Mouse (Mus musculus): ENCODE data around the gene Cyp2b9. TPM values are rescaled to one million over a fixed set of nuclear protein-coding genes. Genes with fewer than 3 reads are reported as not detected.

Cyp2b9 gene
- total RNA-seq (2023): not detected

DNA sequence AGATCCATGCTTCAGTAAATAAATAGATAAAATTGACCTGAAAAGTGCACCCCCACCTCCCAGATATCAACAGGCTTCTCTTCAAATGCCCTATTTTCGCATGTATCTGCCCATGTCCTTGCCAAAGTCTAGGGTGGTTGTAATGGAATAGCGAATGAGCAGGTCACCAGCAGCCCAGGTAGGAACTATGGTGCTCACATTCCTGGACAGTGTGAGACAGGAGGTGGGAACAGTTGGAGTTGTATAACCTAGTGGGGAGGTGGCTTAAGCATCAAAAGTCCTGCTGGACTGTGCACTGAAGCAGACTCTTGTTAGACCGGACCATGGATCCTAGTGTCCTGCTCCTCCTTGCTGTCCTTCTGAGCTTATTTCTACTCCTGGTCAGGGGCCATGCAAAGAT, at the start of gene Cyp2b9:
Gene Cyp2b9, plus strand, starts transcription at position 301 of the 400 bp plus-strand sequence.

DNA sequence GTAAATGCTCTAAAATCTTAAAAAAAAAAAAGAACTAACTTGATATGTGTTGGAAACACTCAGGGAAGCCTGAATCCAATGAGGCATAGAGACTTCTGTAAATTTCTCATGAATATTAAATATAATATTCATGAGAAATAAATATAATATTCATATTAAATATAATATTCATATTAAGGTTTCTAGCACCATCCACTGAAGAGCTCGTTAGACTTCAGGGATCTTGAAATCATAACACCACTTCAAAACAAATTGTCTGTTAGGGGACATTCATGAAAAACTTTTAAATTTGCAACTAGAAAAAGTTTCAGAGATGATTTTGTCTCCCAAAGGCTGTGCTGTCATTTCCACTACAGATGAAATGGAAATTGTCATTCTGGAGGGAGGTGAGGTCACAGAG, 86.8 kb downstream of the Cyp2b9 start, which contains the start of gene Vmn1r184:
Gene Vmn1r184, plus strand, starts transcription at position 301 of the 400 bp plus-strand sequence.

Other genes starting within 250 kb of the Cyp2b9 start
- not detected for gene Cyp2b13, start 111.9 kb upstream of the Cyp2b9 start, total RNA-seq (2023)
- not detected for gene Vmn1r184, start 86.9 kb downstream of the Cyp2b9 start, total RNA-seq (2023)
- gene Cyp2a4, start 133.8 kb downstream of the Cyp2b9 start, total RNA-seq (2023): not detected
- gene Nlrp9c, start 230.3 kb downstream of the Cyp2b9 start, total RNA-seq (2023): not detected